Mouse (Mus musculus) kidney, adult 8-10 months (tissue): ENCODE measurements around the gene Krtap6-5.
"Not testable (repeated sequence)": the region's sequence is repeated elsewhere in the genome, so short reads cannot be mapped to it uniquely, and the experiment has no call there.

Source experiments
- DNase-seq, 2 experiments: peaks; one replicate each; pipeline ENCODE4 v3.0.0; 2022

The Krtap6-5 gene

GRCm38 (mm10) chr16:89047783-89048182, at the start of gene Krtap6-5:
Gene Krtap6-5 (minus strand): TSS chr16:89047883.
- DNase-seq = no peak

GRCm38 (mm10) chr16:89071041-89071440, 23.4 kb upstream of the Krtap6-5 start:
- not testable (repeated sequence) for DNase-seq

- not testable (repeated sequence) for DNase-seq
Observed at GRCm38 (mm10) chr16:89063902-89064301, 16.2 kb upstream of the Krtap6-5 start, which contains the start of gene 1110025L11Rik. Gene 1110025L11Rik (minus strand): TSS chr16:89064002.

DNA sequence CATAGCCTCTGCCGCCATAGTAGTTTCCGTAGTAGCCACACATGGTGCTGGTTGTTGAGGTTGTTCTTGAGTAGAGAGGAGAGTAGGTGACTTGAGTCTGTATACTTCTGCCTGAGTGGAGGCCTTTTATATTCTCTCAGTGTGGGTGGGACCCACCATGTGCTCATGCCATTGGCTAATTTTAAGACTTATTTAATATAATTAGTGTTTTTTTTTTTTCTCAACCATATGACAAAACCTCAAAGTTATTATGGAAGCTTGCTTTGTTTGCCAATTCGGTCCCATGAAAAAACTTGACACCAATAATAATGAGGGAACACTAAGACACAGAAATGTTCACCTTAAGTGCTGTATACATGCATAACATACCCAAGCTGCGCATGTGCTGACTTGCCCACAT, 6.3 kb downstream of the Krtap6-5 start, which contains the start of gene Gm10228:
Gm10228 (minus strand) TSS at position 101 of the 400 bp plus-strand sequence.
- DNase-seq = not testable (repeated sequence)

DNA sequence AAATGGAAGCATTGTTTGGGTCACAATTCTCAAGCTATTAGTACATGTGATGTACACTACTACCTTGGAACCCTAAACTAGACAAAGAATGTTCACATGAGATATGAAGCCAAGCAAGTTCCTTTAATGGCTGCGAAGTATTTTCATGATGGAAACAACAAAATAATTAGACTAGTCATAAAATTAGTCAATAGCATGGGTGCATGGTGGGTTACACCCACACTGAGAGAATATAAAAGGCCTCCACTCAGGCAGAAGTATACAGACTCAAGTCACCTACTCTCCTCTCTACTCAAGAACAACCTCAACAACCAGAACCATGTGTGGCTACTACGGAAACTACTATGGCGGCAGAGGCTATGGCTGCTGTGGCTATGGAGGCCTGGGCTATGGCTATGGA, 16.3 kb downstream of the Krtap6-5 start, which contains the start of gene Krtap6-1:
Krtap6-1 (plus strand) TSS at position 301 of the 400 bp plus-strand sequence.
- DNase-seq = not testable (repeated sequence)

- DNase-seq = not testable (repeated sequence)
Observed at GRCm38 (mm10) chr16:89014984-89015383, 32.7 kb downstream of the Krtap6-5 start, which contains the start of gene Gm10229. Gene Gm10229 (plus strand): TSS chr16:89015284.

DNA sequence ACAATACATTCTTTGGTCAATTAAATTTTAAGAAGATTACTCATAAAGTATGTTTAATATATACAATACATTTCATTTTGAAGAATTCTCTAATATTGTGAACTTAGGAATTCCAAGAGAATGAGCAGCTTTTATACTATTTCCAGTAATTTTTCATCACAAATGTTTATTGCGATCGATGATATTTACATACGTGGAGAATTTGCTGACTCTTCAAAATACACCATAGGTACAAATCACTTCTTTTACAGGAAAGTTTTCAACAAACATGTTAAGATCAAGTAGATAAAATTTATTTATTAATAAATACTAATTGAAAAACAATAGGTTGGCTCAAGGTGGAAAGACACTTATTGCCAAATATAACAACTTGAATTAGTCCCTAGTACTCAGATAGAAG, 33.7 kb downstream of the Krtap6-5 start:
- DNase-seq = no peak

DNA sequence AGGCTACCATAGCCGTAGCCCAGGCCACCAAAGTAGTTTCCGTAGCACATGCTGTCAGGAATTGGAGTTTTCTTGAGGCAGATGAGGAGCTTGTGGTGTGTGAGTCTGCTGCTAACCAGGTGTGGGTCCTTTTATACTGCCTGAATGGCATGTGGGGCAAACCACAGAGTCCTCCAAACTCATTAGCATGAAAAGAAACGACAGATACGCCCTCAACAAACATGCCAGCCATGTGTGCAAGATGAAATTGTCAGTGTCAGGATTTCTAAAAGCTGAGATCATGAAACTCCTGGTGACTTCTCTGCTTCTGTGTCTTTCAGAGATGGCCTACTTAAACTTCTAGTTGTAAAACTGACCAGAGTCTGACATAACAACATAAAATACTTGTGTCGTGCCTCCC, 37.0 kb downstream of the Krtap6-5 start, which contains the start of gene Krtap22-2:
Krtap22-2 (minus strand) TSS at position 101 of the 400 bp plus-strand sequence.
- DNase-seq = no peak
